Comparison of ENCODE assay signal across 23 mouse cellular contexts in genomic region chr5:129208279-129208678, GRCm38 (mm10).
"Had no signal": no experiment of that assay in that cellular context is flagged by ENCODE, and none has a peak within 500 bp of the region (broad histone marks: within the 10 kb centered on the region; RNA-seq: fewer than 3 reads in every experiment).

No protein-coding gene starts in this region.

- H3K9me3 ChIP-seq: heart, embryonic 13.5 days; heart, embryonic 15.5 days; hindbrain, embryonic 13.5 days; hindbrain, embryonic 15.5 days; limb, embryonic 13.5 days; limb, embryonic 15.5 days; liver, embryonic 12.5 days had no signal

- H3K4me2 ChIP-seq: heart, embryonic 11.5 days; heart, embryonic 13.5 days; heart, embryonic 15.5 days; hindbrain, embryonic 13.5 days; hindbrain, embryonic 15.5 days; limb, embryonic 13.5 days; limb, embryonic 15.5 days; liver, embryonic 12.5 days had no signal

- H3K27ac ChIP-seq: heart, adult 2 months; heart, embryonic 13.5 days; heart, embryonic 15.5 days; hindbrain, embryonic 13.5 days; hindbrain, embryonic 15.5 days; hindbrain, postnatal 0 days; limb, embryonic 13.5 days; limb, embryonic 15.5 days; liver, embryonic 12.5 days; liver, embryonic 14.5 days had no signal

- H3K36me3 ChIP-seq: heart, embryonic 13.5 days; heart, embryonic 15.5 days; hindbrain, embryonic 13.5 days; hindbrain, embryonic 15.5 days; limb, embryonic 13.5 days; limb, embryonic 15.5 days; liver, embryonic 12.5 days had no signal

- H3K4me3 ChIP-seq: heart, adult 2 months; heart, embryonic 13.5 days; heart, embryonic 15.5 days; hindbrain, embryonic 13.5 days; hindbrain, embryonic 15.5 days; limb, embryonic 13.5 days; limb, embryonic 15.5 days; liver, embryonic 12.5 days had no signal

- H3K4me1 ChIP-seq: heart, embryonic 13.5 days; heart, embryonic 15.5 days; limb, embryonic 13.5 days; limb, embryonic 15.5 days; liver, embryonic 12.5 days had no signal

- DNase-seq: gastrocnemius, postnatal 14 days; gastrocnemius, postnatal 36 days; heart, adult 11 months; heart, adult 2 months; heart, postnatal 14 days; heart, postnatal 36 days; kidney, adult 11 months; kidney, adult 2 months; kidney, postnatal 36 days; layer of hippocampus, adult 9-11 months; layer of hippocampus, postnatal 36 days; left cerebral cortex, postnatal 4 days had no signal

- H3K27me3 ChIP-seq: heart, embryonic 15.5 days; hindbrain, embryonic 15.5 days; liver, embryonic 12.5 days had no signal

- H3K9ac ChIP-seq: heart, embryonic 13.5 days; heart, embryonic 15.5 days; hindbrain, embryonic 13.5 days; hindbrain, embryonic 15.5 days; limb, embryonic 13.5 days; limb, embryonic 15.5 days; liver, embryonic 12.5 days; liver, embryonic 14.5 days had no signal

- ATAC-seq: intestine, embryonic 16.5 days had no signal
